Mouse (Mus musculus): ENCODE results near the gene Gm13271.
"Not testable (repeated sequence)": the region's sequence is repeated elsewhere in the genome, so short reads cannot be mapped to it uniquely, and the experiment has no call there.

The Gm13271 gene

GRCm38 (mm10) chr4:88754818-88755340 lies at the start of gene Gm13271:
Gene Gm13271 (plus strand): TSS chr4:88754868.
- peak; percentile 74 to 92 for DNase-seq (ENCODE audit: low spot score in 2 of 2)

- DNase-seq (ENCODE audit: low spot score in 2 of 2) = no peak
Measured at GRCm38 (mm10) chr4:88705924-88706323, 48.7 kb upstream of the Gm13271 start.

- DNase-seq (ENCODE audit: low spot score in 2 of 2) = no peak
Measured at GRCm38 (mm10) chr4:88707128-88707826, 47.4 kb upstream of the Gm13271 start.

GRCm38 (mm10) chr4:88714281-88714680 lies 40.4 kb upstream of the Gm13271 start:
- DNase-seq (ENCODE audit: low spot score in 2 of 2) = no peak

- no peak for DNase-seq (ENCODE audit: low spot score in 2 of 2)
Measured at GRCm38 (mm10) chr4:88715059-88715458, 39.6 kb upstream of the Gm13271 start.

- no peak for DNase-seq (ENCODE audit: low spot score in 2 of 2)
Measured at GRCm38 (mm10) chr4:88718715-88719114, 36.0 kb upstream of the Gm13271 start.

GRCm38 (mm10) chr4:88721791-88722721 lies 32.6 kb upstream of the Gm13271 start, which contains the start of the genes Gm26566 and Klhl9:
Gene Gm26566 (plus strand): TSS chr4:88721805.
Gene Klhl9 (minus strand): TSS chr4:88722465.
- DNase-seq (ENCODE audit: low spot score in 2 of 2) = peak; percentile 86 to 95

- DNase-seq (ENCODE audit: low spot score in 2 of 2) = no peak
Measured at GRCm38 (mm10) chr4:88723497-88724090, 31.1 kb upstream of the Gm13271 start.

- DNase-seq (ENCODE audit: low spot score in 2 of 2) = no peak
Measured at GRCm38 (mm10) chr4:88726727-88727126, 27.9 kb upstream of the Gm13271 start.

- no peak for DNase-seq (ENCODE audit: low spot score in 2 of 2)
Measured at GRCm38 (mm10) chr4:88727324-88727723, 27.3 kb upstream of the Gm13271 start.

GRCm38 (mm10) chr4:88738480-88738879 lies 16.2 kb upstream of the Gm13271 start:
- peak; percentile 61 to 86 for DNase-seq (ENCODE audit: low spot score in 2 of 2)

GRCm38 (mm10) chr4:88739036-88739435 lies 15.6 kb upstream of the Gm13271 start:
- DNase-seq (ENCODE audit: low spot score in 2 of 2) = no peak

GRCm38 (mm10) chr4:88741426-88741825 lies 13.2 kb upstream of the Gm13271 start:
- DNase-seq (ENCODE audit: low spot score in 2 of 2) = no peak

- DNase-seq (ENCODE audit: low spot score in 2 of 2) = no peak
Measured at GRCm38 (mm10) chr4:88742771-88743371, 11.8 kb upstream of the Gm13271 start.

- DNase-seq (ENCODE audit: low spot score in 2 of 2) = no peak
Measured at GRCm38 (mm10) chr4:88744207-88744606, 10.5 kb upstream of the Gm13271 start.

- DNase-seq (ENCODE audit: low spot score in 2 of 2) = no peak
Measured at GRCm38 (mm10) chr4:88749926-88750325, 4.7 kb upstream of the Gm13271 start.

GRCm38 (mm10) chr4:88756581-88757513 lies 2.2 kb downstream of the Gm13271 start:
- peak in 1 of 2 experiments; percentile 64 for DNase-seq (ENCODE audit: low spot score in 2 of 2)

- DNase-seq (ENCODE audit: low spot score in 2 of 2) = peak; percentile 82 to 95
Measured at GRCm38 (mm10) chr4:88757628-88758031, 3.0 kb downstream of the Gm13271 start.

- DNase-seq (ENCODE audit: low spot score in 2 of 2) = not testable (repeated sequence)
Measured at GRCm38 (mm10) chr4:88758751-88759150, 4.1 kb downstream of the Gm13271 start.

- peak; percentile 35 to 82 for DNase-seq (ENCODE audit: low spot score in 2 of 2)
Measured at GRCm38 (mm10) chr4:88759610-88760268, 5.1 kb downstream of the Gm13271 start, which contains the start of gene Gm13283. Gene Gm13283 (plus strand): TSS chr4:88760119.

All from spleen, postnatal 4 days (tissue).